Mouse (Mus musculus): ENCODE measurements at regions not wholly inside any gene's neighbourhood (a gene's known extent, or its start where the extent isn't known, plus 50 kb on each side); places are given as distances from the start of the nearest gene placed in this dataset.

DNA sequence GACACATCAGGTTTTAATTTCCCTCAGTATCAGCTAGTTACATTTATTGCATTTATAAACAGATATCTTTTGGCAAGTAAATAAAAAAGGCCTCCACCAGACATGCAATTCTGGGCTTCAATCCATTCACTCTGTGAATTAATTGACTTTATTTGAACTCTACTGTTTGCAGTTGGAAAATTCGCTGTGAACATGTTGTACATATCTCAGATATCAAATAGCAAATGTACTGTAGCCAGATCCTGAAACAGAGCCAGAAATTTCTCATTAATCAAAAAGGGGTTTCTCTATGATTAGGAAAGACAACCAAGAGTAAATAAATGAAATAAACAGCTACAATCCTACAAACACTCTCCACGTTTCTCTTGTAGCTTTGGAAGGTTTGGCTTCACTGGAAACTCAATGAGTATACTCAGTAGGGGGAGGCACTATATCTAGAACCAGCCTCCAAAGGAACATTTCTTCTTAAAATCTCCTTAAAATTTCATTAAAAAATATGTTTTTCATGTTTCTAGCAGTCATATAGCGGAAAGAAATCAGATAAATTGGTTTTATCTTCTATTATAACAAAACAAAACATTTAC lies 211.8 kb upstream of the Gm10192 start:
- H3K36me3 ChIP-seq (ENCODE audit: insufficient read depth, low read length) = no peaks in the 10 kb centered on the region
- ATAC-seq (replicated peaks; ENCODE audit: low FRiP score, low read depth) = no peak
- 68% methylated on average over 3 of the region's 3 CpGs for WGBS
- TF ChIP-seq CTCF (IDR thresholded peaks at IDR 0.05; ENCODE audit: low read depth) = no peak
- H3K4me2 ChIP-seq (ENCODE audit: low read length) = no peak overlapping the region
- DNase-seq (ENCODE audit: low spot score) = peak; percentile 57
- no peaks in the 10 kb centered on the region for H3K4me1 ChIP-seq (replicated peaks; ENCODE audit: insufficient read depth, low read length)
- no peaks in the 10 kb centered on the region for H3K27me3 ChIP-seq (ENCODE audit: insufficient read depth, low read length)
- H3K9ac ChIP-seq (ENCODE audit: low read depth, low read length) = no peak overlapping the region
- H3K4me3 ChIP-seq (replicated peaks; ENCODE audit: low read depth, low read length) = no peak overlapping the region
- H3K27ac ChIP-seq = no peak overlapping the region
- H3K9me3 ChIP-seq (replicated peaks; ENCODE audit: low read length) = no peaks in the 10 kb centered on the region

DNA sequence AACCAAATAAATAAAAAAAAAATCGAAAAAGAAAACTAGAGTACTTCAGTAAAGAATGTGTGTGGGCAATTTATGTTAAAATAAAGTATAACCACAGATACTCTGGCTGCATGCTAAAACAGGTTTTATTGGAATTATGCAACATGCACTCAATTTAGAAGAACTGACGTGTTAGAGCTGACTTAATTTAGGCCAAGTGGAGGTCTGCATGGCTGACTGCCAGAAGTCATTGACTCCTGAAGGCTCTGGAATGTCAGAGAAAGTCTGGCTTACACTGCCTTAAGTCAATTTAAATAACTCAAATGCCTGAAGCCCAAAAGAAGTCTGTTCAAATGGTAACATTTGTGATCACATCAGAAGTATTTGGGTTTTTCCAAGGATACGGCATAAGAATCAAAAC lies 198.1 kb upstream of the Gm10192 start:
- H3K9me3 ChIP-seq (replicated peaks; ENCODE audit: low read length) = no peaks in the 10 kb centered on the region
- no peaks in the 10 kb centered on the region for H3K27me3 ChIP-seq (ENCODE audit: insufficient read depth, low read length)
- no peak overlapping the region for H3K27ac ChIP-seq
- H3K4me2 ChIP-seq (ENCODE audit: low read length) = no peak overlapping the region
- no peak for TF ChIP-seq CTCF (IDR thresholded peaks at IDR 0.05; ENCODE audit: low read depth)
- no peak overlapping the region for H3K4me3 ChIP-seq (replicated peaks; ENCODE audit: low read depth, low read length)
- H3K36me3 ChIP-seq (ENCODE audit: insufficient read depth, low read length) = no peaks in the 10 kb centered on the region
- no peak overlapping the region for H3K9ac ChIP-seq (ENCODE audit: low read depth, low read length)
- peak; percentile 75 for DNase-seq (ENCODE audit: low spot score)
- ATAC-seq (replicated peaks; ENCODE audit: low FRiP score, low read depth) = peak; percentile 54; the same call in 1 of the 2 replicates
- H3K4me1 ChIP-seq (replicated peaks; ENCODE audit: insufficient read depth, low read length) = peaks cover 3% of the 10 kb centered on the region; the same call in 1 of the 2 replicates
- WGBS = 42% methylated on average over 3 of the region's 3 CpGs

DNA sequence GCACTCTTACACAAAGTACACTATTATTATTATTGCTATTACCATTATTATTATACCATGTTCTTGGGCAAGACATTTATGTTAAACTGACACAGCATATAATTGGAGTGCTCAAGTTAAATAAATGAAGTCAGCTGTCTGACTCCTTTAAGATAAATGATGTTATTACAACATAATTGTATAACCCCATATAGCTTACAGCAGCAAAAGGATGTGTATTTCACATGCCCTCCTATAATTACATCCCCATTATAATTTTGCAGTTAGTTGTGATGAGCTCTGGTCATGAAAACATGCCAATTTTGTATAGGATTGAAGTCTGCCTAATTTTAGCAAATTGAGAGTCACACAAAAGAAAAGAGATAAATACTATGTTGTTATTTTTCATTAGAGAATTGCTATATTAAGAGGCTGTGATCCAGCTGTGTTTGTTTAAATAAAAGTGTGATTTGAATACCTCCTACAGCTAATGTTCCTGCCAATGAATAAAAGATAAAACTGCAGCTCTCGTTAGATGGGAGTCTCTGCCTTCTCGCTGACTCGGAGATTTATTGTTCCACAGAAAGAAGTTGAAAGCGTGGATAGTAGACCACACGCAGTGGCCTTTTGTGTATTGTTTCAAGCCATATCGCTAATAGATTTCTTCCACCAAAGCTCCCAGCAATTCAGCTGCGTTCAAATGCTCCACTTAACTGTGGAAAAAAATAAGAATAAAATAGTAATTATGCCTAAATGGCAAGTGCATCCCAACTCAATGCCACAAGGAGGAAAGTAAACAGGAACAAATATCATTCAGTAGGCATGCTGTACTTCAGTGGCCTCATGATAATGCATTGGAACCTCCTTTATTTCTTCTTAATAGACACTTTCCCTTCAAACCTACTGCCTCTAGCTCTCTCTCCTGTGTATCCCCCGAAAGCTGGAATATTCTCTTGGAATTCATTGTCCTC lies 194.9 kb upstream of the Gm10192 start:
- whole genome bisulfite sequencing = 39% methylated on average over 8 of the region's 8 CpGs
- no peak overlapping the region for H3K4me3 ChIP-seq (replicated peaks; ENCODE audit: low read depth, low read length)
- no peak overlapping the region for H3K27ac ChIP-seq
- H3K27me3 ChIP-seq (ENCODE audit: insufficient read depth, low read length) = no peaks in the 10 kb centered on the region
- H3K9ac ChIP-seq (ENCODE audit: low read depth, low read length) = no peak overlapping the region
- no peaks in the 10 kb centered on the region for H3K9me3 ChIP-seq (replicated peaks; ENCODE audit: low read length)
- no peak overlapping the region for H3K4me2 ChIP-seq (ENCODE audit: low read length)
- no peaks in the 10 kb centered on the region for H3K36me3 ChIP-seq (ENCODE audit: insufficient read depth, low read length)
- H3K4me1 ChIP-seq (replicated peaks; ENCODE audit: insufficient read depth, low read length) = peaks cover 3% of the 10 kb centered on the region; the same call in 1 of the 2 replicates
- DNase-seq (ENCODE audit: low spot score) (peak; percentile 15), ATAC-seq (replicated peaks; ENCODE audit: low FRiP score, low read depth) (no peak)
- no peak for TF ChIP-seq CTCF (IDR thresholded peaks at IDR 0.05; ENCODE audit: low read depth)

DNA sequence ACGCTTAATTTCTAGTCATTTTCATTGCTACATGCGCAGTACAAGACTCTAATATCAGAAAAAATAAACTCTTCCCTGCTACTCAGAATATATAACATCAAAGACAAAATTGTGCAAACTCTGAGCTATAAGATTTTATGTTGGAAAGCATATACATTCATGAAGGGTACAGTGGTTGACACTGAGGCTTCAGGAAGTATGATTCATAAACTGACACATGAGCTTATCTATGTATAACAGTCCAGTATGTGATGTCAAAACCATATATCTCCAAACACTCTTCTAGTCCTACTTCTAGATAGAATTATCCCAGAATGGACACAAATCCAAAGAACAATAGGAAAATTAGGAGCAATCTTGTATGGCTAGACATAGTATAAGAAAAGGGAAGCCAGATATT lies 177.5 kb upstream of the Gm10192 start:
- no peaks in the 10 kb centered on the region for H3K27me3 ChIP-seq (ENCODE audit: insufficient read depth, low read length)
- H3K36me3 ChIP-seq (ENCODE audit: insufficient read depth, low read length) = no peaks in the 10 kb centered on the region
- no peak for DNase-seq (ENCODE audit: low spot score)
- WGBS = 92% methylated on average over 2 of the region's 2 CpGs
- no peak for TF ChIP-seq CTCF (IDR thresholded peaks at IDR 0.05; ENCODE audit: low read depth)
- no peak overlapping the region for H3K4me3 ChIP-seq (replicated peaks; ENCODE audit: low read depth, low read length)
- no peaks in the 10 kb centered on the region for H3K4me1 ChIP-seq (replicated peaks; ENCODE audit: insufficient read depth, low read length)
- no peak for ATAC-seq (replicated peaks; ENCODE audit: low FRiP score, low read depth)
- H3K4me2 ChIP-seq (ENCODE audit: low read length) = no peak overlapping the region
- no peaks in the 10 kb centered on the region for H3K9me3 ChIP-seq (replicated peaks; ENCODE audit: low read length)
- no peak overlapping the region for H3K27ac ChIP-seq
- no peak overlapping the region for H3K9ac ChIP-seq (ENCODE audit: low read depth, low read length)

DNA sequence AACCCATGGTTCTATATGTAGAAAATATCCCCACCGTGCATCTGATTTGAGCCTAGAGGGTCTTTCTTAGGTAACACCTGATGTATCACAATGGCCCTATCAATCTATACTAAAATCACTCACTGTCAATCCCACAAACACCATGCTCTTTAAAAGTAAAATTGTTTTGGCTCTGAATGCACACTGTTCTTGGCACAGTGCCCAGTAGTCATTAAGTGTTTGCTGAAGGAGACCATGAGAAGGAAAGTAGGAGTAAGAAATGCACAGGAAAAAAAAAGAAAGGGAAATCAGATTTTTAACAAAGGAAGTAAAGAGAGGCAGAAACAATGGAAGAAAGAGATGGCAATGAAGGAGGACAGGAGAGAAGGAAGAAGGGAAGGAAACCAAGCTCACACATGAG lies 175.0 kb upstream of the Gm10192 start:
- Histone ChIP-seq H3K4me3 (replicated peaks; ENCODE audit: low read depth, low read length) (no peak overlapping the region), H3K4me1 (replicated peaks; ENCODE audit: insufficient read depth, low read length) (no peaks in the 10 kb centered on the region), H3K9me3 (replicated peaks; ENCODE audit: low read length) (no peaks in the 10 kb centered on the region), H3K36me3 (ENCODE audit: insufficient read depth, low read length) (no peaks in the 10 kb centered on the region), H3K9ac (ENCODE audit: low read depth, low read length) (no peak overlapping the region), H3K4me2 (ENCODE audit: low read length) (no peak overlapping the region), H3K27me3 (ENCODE audit: insufficient read depth, low read length) (no peaks in the 10 kb centered on the region), H3K27ac (no peak overlapping the region)
- DNase-seq (ENCODE audit: low spot score) (peak; percentile 44), ATAC-seq (replicated peaks; ENCODE audit: low FRiP score, low read depth) (no peak)
- 68% methylated on average over 1 of the region's 1 CpGs for WGBS
- TF ChIP-seq CTCF (IDR thresholded peaks at IDR 0.05; ENCODE audit: low read depth) = no peak

DNA sequence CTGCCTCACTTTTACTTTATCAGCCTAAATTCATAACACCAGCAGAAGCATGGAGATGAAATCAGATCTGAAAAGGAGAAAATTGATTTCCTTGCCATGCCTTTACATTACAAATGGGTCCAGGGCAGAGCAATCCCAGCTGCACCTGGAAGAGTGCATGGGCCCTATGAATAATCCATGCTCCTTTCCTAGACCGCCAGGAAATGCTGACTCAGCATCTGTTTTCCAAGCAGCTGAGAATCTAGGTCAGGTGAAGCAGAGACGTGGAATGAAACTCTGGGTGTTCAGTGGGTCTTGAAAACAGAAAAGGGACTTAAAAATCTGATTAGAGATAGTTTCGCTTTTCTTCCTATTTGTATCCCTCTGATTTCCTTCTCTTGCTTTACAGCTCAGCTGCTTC lies 163.8 kb upstream of the Gm10192 start:
- Histone ChIP-seq H3K27ac (no peak overlapping the region), H3K27me3 (ENCODE audit: insufficient read depth, low read length) (no peaks in the 10 kb centered on the region), H3K4me1 (replicated peaks; ENCODE audit: insufficient read depth, low read length) (no peaks in the 10 kb centered on the region), H3K4me2 (ENCODE audit: low read length) (no peak overlapping the region), H3K9me3 (replicated peaks; ENCODE audit: low read length) (no peaks in the 10 kb centered on the region), H3K4me3 (replicated peaks; ENCODE audit: low read depth, low read length) (no peak overlapping the region), H3K36me3 (ENCODE audit: insufficient read depth, low read length) (no peaks in the 10 kb centered on the region), H3K9ac (ENCODE audit: low read depth, low read length) (no peak overlapping the region)
- ATAC-seq (replicated peaks; ENCODE audit: low FRiP score, low read depth) = no peak
- 63% methylated on average over 3 of the region's 3 CpGs for WGBS
- DNase-seq (ENCODE audit: low spot score) = no peak
- no peak for TF ChIP-seq CTCF (IDR thresholded peaks at IDR 0.05; ENCODE audit: low read depth)
